Mouse (Mus musculus) hindbrain, embryonic 11.5 days (tissue): ENCODE data around the gene Phyhipl. TPM values are rescaled to one million over a fixed set of nuclear protein-coding genes. Genes with fewer than 3 reads are reported as not detected.

ENCODE experiments used
- ATAC-seq: fragments of 200-750 bp; cut with Nextera tagmentation; 2 replicates; pipeline ENCODE4 v1.8.0; 2017; ENCODE audit warnings: mild to moderate bottlenecking, moderate TSS enrichment, moderate library complexity; ENCODE audit not compliant: low FRiP score
- DNase-seq: peaks from one replicate; pipeline ENCODE4 v3.0.0-alpha.2; 2015; ENCODE audit warnings: low spot score
- H3K27ac ChIP-seq: fragments of 300-500 bp; sonication (generic); 2 replicates; pipeline ENCODE4 v1.5.1; 2014; ENCODE audit warnings: mild to moderate bottlenecking, low read depth, low read length
- H3K27me3 ChIP-seq: fragments of 300-500 bp; sonication (generic); 2 replicates; pipeline ENCODE4 v1.6.1; 2014; ENCODE audit warnings: mild to moderate bottlenecking, low read length, moderate library complexity, mixed read lengths; ENCODE audit not compliant: control insufficient read depth, insufficient read depth
- H3K36me3 ChIP-seq: fragments of 300-500 bp; sonication (generic); 2 replicates; pipeline ENCODE4 v1.6.1; 2014; ENCODE audit warnings: mild to moderate bottlenecking, low read length, moderate library complexity, mixed read lengths; ENCODE audit not compliant: control insufficient read depth, insufficient read depth
- H3K4me1 ChIP-seq: fragments of 300-500 bp; sonication (generic); replicated peaks from 2 replicates; pipeline ENCODE4 v1.6.1; 2014; ENCODE audit warnings: low read length, mixed read lengths; ENCODE audit not compliant: control insufficient read depth, insufficient read depth
- H3K4me2 ChIP-seq: fragments of 300-500 bp; sonication (generic); replicated peaks from 2 replicates; pipeline ENCODE4 v1.6.1; 2014; ENCODE audit warnings: mild to moderate bottlenecking, low read depth, low read length
- H3K4me3 ChIP-seq: fragments of 300-500 bp; sonication (generic); 2 replicates; pipeline ENCODE4 v1.5.1; 2014; ENCODE audit warnings: low read depth, low read length
- H3K9ac ChIP-seq: fragments of 300-500 bp; sonication (generic); 2 replicates; pipeline ENCODE4 v1.6.1; 2014; ENCODE audit warnings: low read depth, low read length
- H3K9me3 ChIP-seq: fragments of 300-500 bp; sonication (generic); 2 replicates; pipeline ENCODE4 v1.6.1; 2016; ENCODE audit warnings: low read length; ENCODE audit not compliant: control insufficient read depth
- WGBS: fragments of 180-500 bp; shearing (Covaris S2); extraction: QIAGEN DNeasy Blood & Tissue Kit; methylation state at CpG from one replicate; pipeline ENCODE4 v1.1.7; 2014; 5-methylcytosine and 5-hydroxymethylcytosine counted together
- polyA plus RNA-seq: library from polyadenylated mRNA; unstranded; fragments of >200 nt; fragmentation: Nextera tagmentation; extraction: Ambion mirVana; gene quantifications from 2 replicates; pipeline ENCODE4 v1.2.1, GENCODE M21; 2014

Phyhipl gene
- polyA plus RNA-seq, 1 experiment from 2014 or later = 118 TPM

DNA sequence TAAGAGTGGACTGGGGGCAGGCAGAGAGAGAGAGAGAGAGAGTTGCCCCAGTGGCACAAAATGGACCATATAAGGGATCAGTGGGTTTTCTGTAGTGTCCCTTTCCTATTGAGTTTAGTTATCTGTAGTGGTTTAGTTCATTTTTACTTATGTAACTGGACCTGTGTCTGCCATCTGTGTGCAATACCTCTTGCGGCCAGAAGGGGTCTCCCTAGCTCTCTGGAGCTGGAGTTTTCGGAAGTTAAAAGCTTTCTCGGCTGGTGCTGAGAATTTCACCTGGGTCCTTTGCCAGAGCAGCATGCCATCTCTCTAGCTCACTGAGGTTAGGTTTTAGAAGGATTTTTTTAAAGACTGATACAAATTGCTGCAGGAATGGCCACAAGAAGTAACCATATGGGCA lies 147.9 kb downstream of the Phyhipl start:
- no peak overlapping the region for H3K4me2 ChIP-seq
- H3K4me1 ChIP-seq = 0 out of 2 replicates have a peak, but pooled peaks cover 2% of the 10 kb centered on the region
- 93% methylated on average over 3 of the region's 3 CpGs for WGBS
- H3K4me3 ChIP-seq = no peak overlapping the region
- no peaks in the 10 kb centered on the region for H3K36me3 ChIP-seq
- ATAC-seq = no peak
- no peak overlapping the region for H3K27ac ChIP-seq
- H3K9me3 ChIP-seq = no peaks in the 10 kb centered on the region
- DNase-seq = no peak
- H3K27me3 ChIP-seq = no peaks in the 10 kb centered on the region
- no peak overlapping the region for H3K9ac ChIP-seq

Other genes with a start within 250 kb of the Phyhipl start
- gene Fam13c, start 215.5 kb downstream of the Phyhipl start, polyA plus RNA-seq = 17.1 and 19.8 TPM in 2 replicates